Mouse (Mus musculus): ENCODE results near the gene Foxi1. TPM values are rescaled to one million over a fixed set of nuclear protein-coding genes. Genes with fewer than 3 reads are reported as not detected.

Foxi1 gene
- not detected in 2 replicates for polyA plus RNA-seq (2015; fragmentation: Nextera tagmentation; extraction: Ambion mirVana)

- no peaks in the 10 kb centered on the region for H3K27me3 ChIP-seq (replicated peaks; ENCODE audit: control insufficient read depth, insufficient read depth, low read length)
- H3K9ac ChIP-seq (ENCODE audit: low read depth, low read length): no peak within 1 kb of the TSS
- ATAC-seq: no peak
- TF ChIP-seq CTCF (IDR thresholded peaks at IDR 0.05; ENCODE audit: low read depth): no peak
- H3K4me1 ChIP-seq (replicated peaks; ENCODE audit: control insufficient read depth, insufficient read depth, low read length): no peaks in the 10 kb centered on the region
- no peak within 1 kb of the TSS for H3K4me3 ChIP-seq (ENCODE audit: low read depth, low read length)
- H3K4me2 ChIP-seq (replicated peaks; ENCODE audit: low read depth): no peak within 1 kb of the TSS
- no peak within 1 kb of the TSS for H3K27ac ChIP-seq (ENCODE audit: low read depth, low read length)
- H3K36me3 ChIP-seq (ENCODE audit: control insufficient read depth, insufficient read depth): no peaks in the 10 kb centered on the region
- 75% methylated on average over 10 of the region's 10 CpGs for WGBS
- no peaks in the 10 kb centered on the region for H3K9me3 ChIP-seq (ENCODE audit: control insufficient read depth)
Measured at GRCm38 (mm10) chr11:34207989-34208388, at the start of gene Foxi1. Gene Foxi1, minus strand, starts transcription at chr11:34208089.

GRCm38 (mm10) chr11:34242979-34243378 is 35.1 kb upstream of the Foxi1 start:
- no peak for TF ChIP-seq CTCF (IDR thresholded peaks at IDR 0.05; ENCODE audit: low read depth)
- ATAC-seq: no peak
- Histone ChIP-seq H3K4me1 (replicated peaks; ENCODE audit: control insufficient read depth, insufficient read depth, low read length) (no peaks in the 10 kb centered on the region), H3K27ac (ENCODE audit: low read depth, low read length) (no peak overlapping the region), H3K36me3 (ENCODE audit: control insufficient read depth, insufficient read depth) (no peaks in the 10 kb centered on the region), H3K27me3 (replicated peaks; ENCODE audit: control insufficient read depth, insufficient read depth, low read length) (no peaks in the 10 kb centered on the region), H3K9me3 (ENCODE audit: control insufficient read depth) (no peaks in the 10 kb centered on the region), H3K4me3 (ENCODE audit: low read depth, low read length) (no peak overlapping the region), H3K9ac (ENCODE audit: low read depth, low read length) (no peak overlapping the region), H3K4me2 (replicated peaks; ENCODE audit: low read depth) (no peak overlapping the region)
- WGBS: 18% methylated on average over 6 of the region's 6 CpGs

- no peak for ATAC-seq
- 97% methylated on average over 1 of the region's 1 CpGs for WGBS
- no peaks in the 10 kb centered on the region for H3K36me3 ChIP-seq (ENCODE audit: control insufficient read depth, insufficient read depth)
Measured at GRCm38 (mm10) chr11:34240252-34240651, 32.4 kb upstream of the Foxi1 start.

GRCm38 (mm10) chr11:34239691-34240090 is 31.8 kb upstream of the Foxi1 start:
- H3K9me3 ChIP-seq (ENCODE audit: control insufficient read depth): no peaks in the 10 kb centered on the region
- WGBS: 80% methylated on average over 2 of the region's 2 CpGs
- no peak for ATAC-seq
- H3K4me2 ChIP-seq (replicated peaks; ENCODE audit: low read depth): no peak overlapping the region
- no peak overlapping the region for H3K27ac ChIP-seq (ENCODE audit: low read depth, low read length)
- no peak for TF ChIP-seq CTCF (IDR thresholded peaks at IDR 0.05; ENCODE audit: low read depth)
- H3K4me3 ChIP-seq (ENCODE audit: low read depth, low read length): no peak overlapping the region
- no peaks in the 10 kb centered on the region for H3K27me3 ChIP-seq (replicated peaks; ENCODE audit: control insufficient read depth, insufficient read depth, low read length)
- H3K9ac ChIP-seq (ENCODE audit: low read depth, low read length): no peak overlapping the region
- H3K36me3 ChIP-seq (ENCODE audit: control insufficient read depth, insufficient read depth): no peaks in the 10 kb centered on the region
- H3K4me1 ChIP-seq (replicated peaks; ENCODE audit: control insufficient read depth, insufficient read depth, low read length): no peaks in the 10 kb centered on the region

More at GRCm38 (mm10) chr11:34240252-34240651, 32.4 kb upstream of the Foxi1 start:
- no peak overlapping the region for H3K9ac ChIP-seq (ENCODE audit: low read depth, low read length)
- H3K4me1 ChIP-seq (replicated peaks; ENCODE audit: control insufficient read depth, insufficient read depth, low read length): no peaks in the 10 kb centered on the region
- no peak overlapping the region for H3K4me2 ChIP-seq (replicated peaks; ENCODE audit: low read depth)
- no peaks in the 10 kb centered on the region for H3K9me3 ChIP-seq (ENCODE audit: control insufficient read depth)
- no peak overlapping the region for H3K27ac ChIP-seq (ENCODE audit: low read depth, low read length)
- TF ChIP-seq CTCF (IDR thresholded peaks at IDR 0.05; ENCODE audit: low read depth): no peak
- H3K27me3 ChIP-seq (replicated peaks; ENCODE audit: control insufficient read depth, insufficient read depth, low read length): no peaks in the 10 kb centered on the region
- H3K4me3 ChIP-seq (ENCODE audit: low read depth, low read length): no peak overlapping the region

GRCm38 (mm10) chr11:34236885-34237284 is 29.0 kb upstream of the Foxi1 start:
- Histone ChIP-seq H3K27me3 (replicated peaks; ENCODE audit: control insufficient read depth, insufficient read depth, low read length) (no peaks in the 10 kb centered on the region), H3K4me1 (replicated peaks; ENCODE audit: control insufficient read depth, insufficient read depth, low read length) (no peaks in the 10 kb centered on the region), H3K36me3 (ENCODE audit: control insufficient read depth, insufficient read depth) (no peaks in the 10 kb centered on the region), H3K4me3 (ENCODE audit: low read depth, low read length) (no peak overlapping the region), H3K9me3 (ENCODE audit: control insufficient read depth) (no peaks in the 10 kb centered on the region), H3K4me2 (replicated peaks; ENCODE audit: low read depth) (no peak overlapping the region), H3K9ac (ENCODE audit: low read depth, low read length) (no peak overlapping the region), H3K27ac (ENCODE audit: low read depth, low read length) (no peak overlapping the region)
- ATAC-seq: no peak
- 86% methylated on average over 6 of the region's 6 CpGs for WGBS
- TF ChIP-seq CTCF (IDR thresholded peaks at IDR 0.05; ENCODE audit: low read depth): no peak

- no peak for ATAC-seq
- Histone ChIP-seq H3K4me3 (ENCODE audit: low read depth, low read length) (no peak overlapping the region), H3K27ac (ENCODE audit: low read depth, low read length) (no peak overlapping the region), H3K4me1 (replicated peaks; ENCODE audit: control insufficient read depth, insufficient read depth, low read length) (no peaks in the 10 kb centered on the region), H3K27me3 (replicated peaks; ENCODE audit: control insufficient read depth, insufficient read depth, low read length) (no peaks in the 10 kb centered on the region), H3K9ac (ENCODE audit: low read depth, low read length) (no peak overlapping the region), H3K4me2 (replicated peaks; ENCODE audit: low read depth) (no peak overlapping the region), H3K9me3 (ENCODE audit: control insufficient read depth) (no peaks in the 10 kb centered on the region), H3K36me3 (ENCODE audit: control insufficient read depth, insufficient read depth) (no peaks in the 10 kb centered on the region)
- 52% methylated on average over 5 of the region's 5 CpGs for WGBS
- peak; percentile 49 for TF ChIP-seq CTCF (IDR thresholded peaks at IDR 0.05; ENCODE audit: low read depth)
Measured at GRCm38 (mm10) chr11:34236091-34236759, 28.3 kb upstream of the Foxi1 start.

Data from intestine, postnatal 0 days (tissue).